Mouse (Mus musculus) forebrain, embryonic 10.5 days (tissue): ENCODE data around the gene Cep104. TPM values are rescaled to one million over a fixed set of nuclear protein-coding genes. Genes with fewer than 3 reads are reported as not detected.

Experiments used
- polyA plus RNA-seq: library from polyadenylated mRNA; unstranded; fragments of >200 nt; fragmentation: Nextera tagmentation; extraction: Ambion mirVana; gene quantifications from 2 replicates; pipeline ENCODE4 v1.2.1, GENCODE M21; 2016

Gene Cep104
- polyA plus RNA-seq, 1 experiment from 2014 or later, result 22.0 TPM

Other genes starting within 250 kb of the Cep104 start
- 151 TPM in 2 replicates for gene A430005L14Rik, start 18.0 kb upstream of the Cep104 start, polyA plus RNA-seq
- 13.5 and 14.8 TPM in 2 replicates for gene Dffb, start 68 bp upstream of the Cep104 start, polyA plus RNA-seq
- gene Lrrc47, start 36.5 kb downstream of the Cep104 start, polyA plus RNA-seq, result 20.1 and 21.9 TPM in 2 replicates
- 22.1 and 27.4 TPM in 2 replicates for gene Smim1, start 51.0 kb downstream of the Cep104 start, polyA plus RNA-seq
- not detected in 2 replicates for gene Ccdc27, start 67.5 kb downstream of the Cep104 start, polyA plus RNA-seq
- gene Trp73, start 165.0 kb downstream of the Cep104 start, polyA plus RNA-seq, result 1.9 and 4.5 TPM in 2 replicates
- 47.5 and 50.3 TPM in 2 replicates for gene Wrap73, start 167.2 kb downstream of the Cep104 start, polyA plus RNA-seq
- 104 and 106 TPM in 2 replicates for gene Tprgl, start 185.5 kb downstream of the Cep104 start, polyA plus RNA-seq
- 26.4 and 28.0 TPM in 2 replicates for gene Megf6, start 195.5 kb downstream of the Cep104 start, polyA plus RNA-seq